Mouse (Mus musculus): ENCODE results near the gene Wnt2b. TPM values are rescaled to one million over a fixed set of nuclear protein-coding genes. Genes with fewer than 3 reads are reported as not detected.

Gene Wnt2b
- polyA plus RNA-seq, 1 experiment from 2014 or later, result 0.11 TPM

DNA sequence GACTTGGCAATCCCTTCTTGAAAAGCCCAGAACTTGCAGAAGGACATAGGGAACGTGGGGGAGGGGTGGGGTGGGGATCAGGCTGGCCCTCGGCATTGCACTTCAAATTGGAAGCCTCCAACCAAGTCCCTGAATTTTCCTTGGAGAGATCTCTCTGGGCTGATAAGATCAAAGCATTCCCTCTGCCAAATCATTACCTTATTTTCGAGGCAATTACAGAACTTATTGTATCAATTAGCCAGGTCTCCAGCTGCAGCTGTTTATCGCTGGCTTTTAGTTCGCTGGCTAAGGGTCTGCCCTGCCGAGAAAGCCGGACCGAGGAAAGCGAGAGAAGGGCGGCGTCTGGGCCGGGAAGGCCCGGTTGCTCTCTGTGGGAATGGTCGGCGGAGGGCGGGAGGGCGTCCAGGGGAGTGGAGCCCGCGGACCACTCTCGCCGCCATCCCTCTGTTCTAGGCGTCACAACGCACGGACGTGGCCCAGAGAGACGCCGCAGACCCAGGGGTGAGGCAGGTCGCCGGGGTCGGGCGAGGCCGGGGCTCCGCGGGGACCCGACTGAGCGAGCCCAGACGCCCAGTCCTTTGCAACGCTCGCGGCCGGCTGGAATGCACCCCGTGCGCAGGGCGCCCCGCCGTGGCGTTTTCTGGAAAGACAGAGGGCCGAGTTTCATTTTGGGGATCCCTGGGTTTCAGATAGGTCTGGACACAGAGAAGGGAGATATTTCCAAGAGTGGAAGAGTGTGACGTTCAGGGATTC lies 6.0 kb upstream of the Wnt2b start:
- WGBS (ENCODE audit: insufficient replicate concordance), result 1% methylated on average over 48 of the region's 49 CpGs
- Histone ChIP-seq H3K4me1 (ENCODE audit: control insufficient read depth, low read depth, low read length) (no peaks in the 10 kb centered on the region; the same call in 1 of the 2 replicates), H3K9ac (ENCODE audit: low read depth, low read length) (peak overlapping the region; percentile 41), H3K27me3 (ENCODE audit: control insufficient read depth, insufficient read depth, low read depth, low read length) (peaks cover 19% of the 10 kb centered on the region), H3K9me3 (replicated peaks; ENCODE audit: control insufficient read depth, low read length) (no peaks in the 10 kb centered on the region), H3K4me3 (ENCODE audit: low read depth, low read length) (peak overlapping the region; percentile 54), H3K4me2 (ENCODE audit: low read depth, low read length) (peak overlapping the region; percentile 62), H3K36me3 (ENCODE audit: control insufficient read depth, insufficient read depth) (no peaks in the 10 kb centered on the region), H3K27ac (ENCODE audit: low read length) (no peak overlapping the region)
- ATAC-seq (ENCODE audit: low read depth), result peak; percentile 43; the same call in 1 of the 2 replicates

DNA sequence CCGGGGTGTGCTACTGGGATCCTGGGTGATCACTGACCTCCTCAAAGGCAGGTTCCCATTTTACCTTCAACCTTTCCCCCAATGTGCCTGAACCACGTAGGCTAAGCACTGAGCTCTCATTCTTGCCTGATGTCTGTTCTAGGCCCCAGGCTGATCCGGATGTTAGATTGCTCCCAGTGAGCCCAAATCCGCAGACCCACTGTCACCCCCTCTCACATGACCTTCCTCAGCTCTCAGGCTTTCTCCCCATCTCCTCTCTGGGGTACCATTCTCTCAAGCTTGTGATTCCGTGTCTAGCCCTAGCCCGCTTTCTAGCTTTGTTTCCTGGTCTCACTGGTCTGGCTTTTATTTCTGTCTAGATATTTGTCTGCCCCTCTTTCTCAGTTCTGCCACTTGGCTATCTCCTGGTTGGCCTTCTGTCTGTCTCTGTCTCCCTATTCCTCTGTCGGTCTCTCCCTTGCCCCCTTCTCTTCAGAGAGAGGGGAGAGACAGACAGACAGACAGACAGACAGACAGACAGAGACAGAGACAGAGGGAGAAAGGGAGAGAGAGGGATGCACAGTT lies 4.4 kb upstream of the Wnt2b start:
- H3K4me2 ChIP-seq (ENCODE audit: low read depth, low read length), result no peak overlapping the region
- peaks cover 6% of the 10 kb centered on the region for H3K4me1 ChIP-seq (ENCODE audit: control insufficient read depth, low read depth, low read length)
- no peak overlapping the region for H3K4me3 ChIP-seq (ENCODE audit: low read depth, low read length)
- H3K9me3 ChIP-seq (replicated peaks; ENCODE audit: control insufficient read depth, low read length), result no peaks in the 10 kb centered on the region
- H3K27ac ChIP-seq (ENCODE audit: low read length), result no peak overlapping the region
- WGBS (ENCODE audit: insufficient replicate concordance), result 59% methylated on average over 7 of the region's 7 CpGs
- ATAC-seq (ENCODE audit: low read depth), result no peak
- H3K27me3 ChIP-seq (ENCODE audit: control insufficient read depth, insufficient read depth, low read depth, low read length), result peaks cover 35% of the 10 kb centered on the region
- H3K36me3 ChIP-seq (ENCODE audit: control insufficient read depth, insufficient read depth), result no peaks in the 10 kb centered on the region
- H3K9ac ChIP-seq (ENCODE audit: low read depth, low read length), result no peak overlapping the region

DNA sequence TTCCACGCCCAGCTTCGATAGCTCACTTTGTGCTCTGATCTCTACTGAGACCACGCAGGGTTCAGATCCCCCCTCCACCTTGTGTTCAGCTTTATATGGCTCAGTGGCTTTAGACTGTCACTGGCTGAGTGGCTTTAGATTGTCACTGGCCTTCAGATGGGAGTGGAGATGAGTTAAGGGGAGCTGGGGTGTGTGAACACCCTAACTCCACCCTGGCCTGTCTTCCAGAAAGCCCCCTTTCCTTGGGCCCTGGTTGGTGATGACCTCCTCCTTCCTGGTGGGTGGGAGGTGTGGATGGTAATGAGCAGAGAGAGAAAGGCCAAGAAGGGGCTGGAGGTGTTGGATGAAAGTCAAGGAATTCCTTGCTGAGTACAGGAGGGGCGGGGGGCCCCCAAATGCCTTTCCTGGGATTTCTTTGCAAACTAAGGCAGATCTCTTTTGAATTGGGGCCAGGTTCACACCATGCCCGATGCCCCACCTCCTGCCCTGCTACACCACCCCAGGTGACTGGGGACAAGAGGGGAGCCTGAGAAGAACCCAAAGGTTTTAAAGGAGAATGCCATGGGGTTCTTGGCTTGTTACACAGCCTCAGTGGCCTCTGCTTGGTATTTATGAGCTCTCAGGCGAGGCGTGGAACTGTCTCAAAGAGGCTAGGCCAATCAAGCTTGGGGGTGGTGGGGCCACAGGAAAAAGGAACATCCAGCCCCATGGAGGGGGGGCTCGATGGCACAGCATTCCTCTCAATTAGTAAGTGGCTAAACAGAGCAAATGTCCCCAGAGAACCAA lies 3.5 kb upstream of the Wnt2b start:
- no peak for ATAC-seq (ENCODE audit: low read depth)
- peaks cover 6% of the 10 kb centered on the region for H3K4me1 ChIP-seq (ENCODE audit: control insufficient read depth, low read depth, low read length)
- no peak overlapping the region for H3K27ac ChIP-seq (ENCODE audit: low read length)
- no peak overlapping the region for H3K4me3 ChIP-seq (ENCODE audit: low read depth, low read length)
- WGBS (ENCODE audit: insufficient replicate concordance), result 56% methylated on average over 8 of the region's 8 CpGs
- no peak overlapping the region for H3K9ac ChIP-seq (ENCODE audit: low read depth, low read length)
- H3K27me3 ChIP-seq (ENCODE audit: control insufficient read depth, insufficient read depth, low read depth, low read length), result peaks cover 43% of the 10 kb centered on the region
- H3K36me3 ChIP-seq (ENCODE audit: control insufficient read depth, insufficient read depth), result no peaks in the 10 kb centered on the region
- H3K4me2 ChIP-seq (ENCODE audit: low read depth, low read length), result no peak overlapping the region
- H3K9me3 ChIP-seq (replicated peaks; ENCODE audit: control insufficient read depth, low read length), result no peaks in the 10 kb centered on the region

DNA sequence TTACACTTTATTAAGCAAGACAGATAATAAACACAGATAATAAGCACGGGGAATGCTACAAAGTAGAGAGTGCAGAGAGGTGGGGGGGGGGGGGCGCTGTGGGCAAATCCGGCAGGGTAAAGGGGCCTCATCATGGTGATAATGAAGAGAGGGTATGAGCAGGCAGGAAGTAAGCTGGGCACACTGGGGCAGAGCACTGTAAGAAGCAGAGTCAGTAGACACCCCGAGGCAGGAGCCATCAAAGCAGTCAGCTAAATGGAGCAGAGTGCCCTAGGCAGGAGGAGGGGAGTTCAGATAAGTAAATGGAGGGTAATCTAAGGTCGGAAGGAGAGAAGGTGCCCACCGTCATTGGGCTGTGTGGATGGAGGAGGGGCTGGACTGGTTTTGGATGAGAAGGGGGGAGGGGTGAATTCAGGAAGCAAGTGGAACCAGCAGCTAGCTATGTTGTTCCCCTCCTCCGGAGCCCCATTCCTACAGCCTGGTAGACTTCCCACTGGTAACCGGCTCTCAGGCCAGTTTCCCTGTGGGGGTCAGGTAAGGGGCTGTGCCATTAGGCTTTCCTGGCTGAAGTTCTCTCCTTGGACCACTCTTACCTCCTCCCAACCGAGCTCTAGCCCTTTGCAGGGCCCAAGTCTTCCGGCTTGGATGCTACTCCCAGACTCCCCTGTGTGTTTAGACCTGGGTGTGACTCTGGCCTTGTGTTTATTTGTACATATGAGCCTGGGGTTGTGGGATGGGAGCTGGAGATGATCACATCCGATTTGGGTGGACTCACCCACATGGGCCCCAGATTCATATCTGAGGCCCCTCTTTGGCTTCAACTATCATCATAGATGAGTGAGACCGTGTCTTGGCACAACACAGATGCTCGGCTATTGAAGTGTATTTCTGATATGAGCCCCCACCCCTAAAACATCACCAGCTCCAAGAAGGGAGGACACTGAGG lies 1.9 kb upstream of the Wnt2b start:
- Histone ChIP-seq H3K9ac (ENCODE audit: low read depth, low read length) (no peak overlapping the region), H3K27me3 (ENCODE audit: control insufficient read depth, insufficient read depth, low read depth, low read length) (peaks cover 56% of the 10 kb centered on the region), H3K4me1 (ENCODE audit: control insufficient read depth, low read depth, low read length) (peaks cover 6% of the 10 kb centered on the region), H3K4me3 (ENCODE audit: low read depth, low read length) (no peak overlapping the region), H3K36me3 (ENCODE audit: control insufficient read depth, insufficient read depth) (no peaks in the 10 kb centered on the region), H3K4me2 (ENCODE audit: low read depth, low read length) (no peak overlapping the region), H3K9me3 (replicated peaks; ENCODE audit: control insufficient read depth, low read length) (no peaks in the 10 kb centered on the region), H3K27ac (ENCODE audit: low read length) (no peak overlapping the region)
- 21% methylated on average over 12 of the region's 13 CpGs for WGBS (ENCODE audit: insufficient replicate concordance)
- ATAC-seq (ENCODE audit: low read depth), result no peak

DNA sequence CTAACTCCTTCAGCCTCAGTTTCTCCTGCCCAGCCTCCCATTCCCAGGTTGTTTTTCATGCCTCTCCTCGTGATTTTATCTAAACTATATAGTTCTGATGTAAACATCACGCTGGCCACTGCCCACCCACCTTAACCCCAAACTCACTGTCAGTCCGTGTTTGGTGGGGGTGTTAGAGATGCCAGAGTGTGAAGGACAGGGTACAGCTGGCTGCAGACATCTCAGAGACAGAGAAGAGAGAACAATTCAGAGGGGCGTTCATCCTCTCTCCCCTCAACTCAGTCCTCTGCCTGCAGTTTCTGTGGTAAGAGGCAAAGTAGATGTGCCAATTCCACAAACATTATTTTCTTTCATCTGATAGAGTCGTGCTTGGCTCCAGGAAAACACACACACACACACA lies 1.1 kb upstream of the Wnt2b start:
- Histone ChIP-seq H3K9me3 (replicated peaks; ENCODE audit: control insufficient read depth, low read length) (no peaks in the 10 kb centered on the region), H3K4me2 (ENCODE audit: low read depth, low read length) (no peak overlapping the region), H3K27me3 (ENCODE audit: control insufficient read depth, insufficient read depth, low read depth, low read length) (peaks cover 56% of the 10 kb centered on the region), H3K4me1 (ENCODE audit: control insufficient read depth, low read depth, low read length) (peaks cover 6% of the 10 kb centered on the region), H3K27ac (ENCODE audit: low read length) (no peak overlapping the region), H3K4me3 (ENCODE audit: low read depth, low read length) (no peak overlapping the region), H3K9ac (ENCODE audit: low read depth, low read length) (no peak overlapping the region), H3K36me3 (ENCODE audit: control insufficient read depth, insufficient read depth) (no peaks in the 10 kb centered on the region)
- 8% methylated on average over 5 of the region's 5 CpGs for WGBS (ENCODE audit: insufficient replicate concordance)
- no peak for ATAC-seq (ENCODE audit: low read depth)

DNA sequence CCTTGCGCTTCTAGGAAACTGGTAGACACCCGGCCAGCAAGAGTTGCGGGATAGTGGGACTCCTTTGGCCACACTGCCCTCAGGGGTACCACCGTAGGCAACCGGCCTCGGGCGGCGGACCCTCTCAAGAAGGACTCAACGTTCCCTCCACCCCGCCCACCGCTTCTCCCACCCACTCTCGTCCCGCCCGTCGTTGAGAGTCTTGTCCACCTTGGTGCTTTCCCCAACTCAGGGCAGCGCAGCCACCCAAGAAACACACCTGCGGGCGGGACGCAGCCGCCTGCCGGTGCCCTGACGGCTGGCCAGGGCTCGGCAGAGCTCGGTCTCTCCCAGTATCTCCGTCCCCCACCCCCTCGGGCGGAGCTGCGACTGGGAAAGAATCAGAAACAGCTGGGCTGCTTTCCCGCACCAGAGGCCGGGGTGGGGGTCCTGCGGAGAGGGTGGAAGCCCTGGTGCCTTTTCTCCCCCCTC lies 455 bp upstream of the Wnt2b start:
- H3K27me3 ChIP-seq (ENCODE audit: control insufficient read depth, insufficient read depth, low read depth, low read length), result peaks cover 56% of the 10 kb centered on the region
- peak overlapping the region; percentile 55 for H3K4me3 ChIP-seq (ENCODE audit: low read depth, low read length)
- no peak overlapping the region for H3K27ac ChIP-seq (ENCODE audit: low read length)
- no peaks in the 10 kb centered on the region for H3K9me3 ChIP-seq (replicated peaks; ENCODE audit: control insufficient read depth, low read length)
- no peak for ATAC-seq (ENCODE audit: low read depth)
- peaks cover 6% of the 10 kb centered on the region for H3K4me1 ChIP-seq (ENCODE audit: control insufficient read depth, low read depth, low read length)
- WGBS (ENCODE audit: insufficient replicate concordance), result 2% methylated on average over 31 of the region's 31 CpGs
- no peaks in the 10 kb centered on the region for H3K36me3 ChIP-seq (ENCODE audit: control insufficient read depth, insufficient read depth)
- H3K9ac ChIP-seq (ENCODE audit: low read depth, low read length), result no peak overlapping the region
- H3K4me2 ChIP-seq (ENCODE audit: low read depth, low read length), result peak overlapping the region; percentile 67

DNA sequence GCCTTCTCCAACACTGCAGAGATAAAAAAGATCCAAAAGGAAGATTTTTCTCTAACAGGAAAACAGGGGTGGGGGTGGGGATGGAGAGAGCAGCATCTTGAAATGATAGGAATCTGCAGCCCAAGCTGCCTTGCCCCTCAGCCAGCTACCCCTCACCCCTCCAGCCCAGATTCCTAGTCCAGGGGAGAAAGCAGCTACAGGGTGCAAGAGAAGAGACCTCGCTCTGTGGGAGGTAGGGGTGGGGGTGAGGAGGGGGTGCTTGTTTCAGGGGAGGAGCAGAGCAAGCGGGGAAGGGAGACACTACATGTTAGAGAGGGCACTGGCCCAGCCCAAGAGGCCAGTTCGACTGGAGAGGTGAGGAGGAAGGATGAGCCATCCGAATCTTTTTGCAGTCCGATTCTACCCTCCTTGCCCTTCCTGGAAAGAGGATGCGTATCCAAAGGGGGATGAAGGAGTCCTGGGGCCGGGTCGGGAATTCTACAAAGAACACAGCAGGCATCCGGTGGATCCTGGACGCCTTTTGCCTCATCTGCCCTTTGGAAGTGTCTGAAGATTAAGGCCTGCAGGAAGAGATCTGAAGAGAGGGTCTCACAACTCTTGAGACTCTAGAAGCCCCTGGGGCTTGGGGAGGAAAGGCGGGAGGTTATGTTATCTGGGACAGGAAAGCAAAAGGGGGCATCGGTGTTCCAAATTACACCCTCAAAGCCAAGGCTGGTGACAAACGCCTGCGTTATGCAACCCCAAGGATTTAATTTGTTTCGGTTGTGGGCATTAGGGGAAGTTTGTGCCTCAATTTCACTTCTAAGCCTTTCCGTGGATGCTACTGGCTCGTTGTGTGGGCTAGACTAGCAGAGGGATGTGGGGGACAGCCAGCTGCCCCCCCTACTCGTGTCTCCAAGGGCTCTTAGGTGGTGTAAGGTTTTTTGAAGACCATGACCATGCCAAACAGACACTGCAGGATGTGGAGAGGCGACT lies 1.4 kb downstream of the Wnt2b start:
- Histone ChIP-seq H3K9ac (ENCODE audit: low read depth, low read length) (no peak overlapping the region), H3K4me1 (ENCODE audit: control insufficient read depth, low read depth, low read length) (peaks cover 6% of the 10 kb centered on the region), H3K36me3 (ENCODE audit: control insufficient read depth, insufficient read depth) (no peaks in the 10 kb centered on the region), H3K27ac (ENCODE audit: low read length) (no peak overlapping the region), H3K4me3 (ENCODE audit: low read depth, low read length) (no peak overlapping the region), H3K27me3 (ENCODE audit: control insufficient read depth, insufficient read depth, low read depth, low read length) (peaks cover 56% of the 10 kb centered on the region), H3K4me2 (ENCODE audit: low read depth, low read length) (no peak overlapping the region), H3K9me3 (replicated peaks; ENCODE audit: control insufficient read depth, low read length) (no peaks in the 10 kb centered on the region)
- WGBS (ENCODE audit: insufficient replicate concordance), result 15% methylated on average over 19 of the region's 19 CpGs
- ATAC-seq (ENCODE audit: low read depth), result no peak
